Mouse (Mus musculus) A20 (cell line): Measurements from ENCODE around the gene Kazald1.

Source experiments
- DNase-seq: peaks from one replicate; pipeline ENCODE4 v3.0.0-alpha.2; 2011; ENCODE audit warnings: low read depth, low spot score

Kazald1 gene

DNA sequence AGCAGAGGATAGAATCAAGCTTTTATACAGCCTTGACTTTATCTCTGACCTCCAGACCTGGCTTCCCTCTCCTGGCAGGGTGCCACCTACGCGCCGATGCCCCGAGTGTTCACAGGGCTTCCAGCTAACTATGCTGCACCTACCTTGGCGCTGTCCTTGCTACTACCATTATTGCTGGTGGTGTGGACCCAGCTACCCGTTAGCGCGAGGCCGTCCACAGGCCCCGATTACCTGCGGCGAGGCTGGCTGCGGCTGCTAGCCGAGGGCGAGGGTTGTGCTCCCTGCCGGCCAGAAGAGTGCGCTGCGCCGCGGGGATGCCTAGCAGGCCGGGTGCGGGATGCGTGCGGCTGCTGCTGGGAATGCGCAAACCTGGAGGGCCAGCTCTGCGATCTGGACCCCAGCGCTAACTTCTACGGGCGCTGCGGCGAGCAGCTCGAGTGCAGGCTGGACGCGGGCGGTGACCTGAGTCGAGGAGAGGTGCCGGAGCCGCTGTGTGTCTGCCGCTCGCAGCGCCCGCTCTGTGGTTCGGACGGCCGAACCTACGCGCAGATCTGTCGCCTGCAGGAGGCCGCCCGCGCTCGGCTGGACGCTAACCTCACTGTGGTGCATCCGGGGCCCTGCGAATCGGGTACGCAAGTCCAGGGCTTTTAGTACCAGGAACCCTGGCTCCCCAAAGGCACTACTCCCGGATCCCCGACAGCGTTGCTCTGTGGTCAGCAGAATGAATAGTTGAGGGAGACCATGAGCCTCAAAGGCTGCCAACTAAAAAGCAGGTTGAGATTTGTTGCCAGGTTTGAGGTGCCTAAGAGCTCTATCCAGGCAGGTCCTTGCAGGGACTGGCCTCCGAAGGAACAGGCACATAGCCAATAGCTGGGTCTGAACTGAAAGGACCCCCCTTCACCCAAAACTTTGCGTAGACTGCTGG is 1.8 kb downstream of the Kazald1 start:
- no peak for DNase-seq

DNA sequence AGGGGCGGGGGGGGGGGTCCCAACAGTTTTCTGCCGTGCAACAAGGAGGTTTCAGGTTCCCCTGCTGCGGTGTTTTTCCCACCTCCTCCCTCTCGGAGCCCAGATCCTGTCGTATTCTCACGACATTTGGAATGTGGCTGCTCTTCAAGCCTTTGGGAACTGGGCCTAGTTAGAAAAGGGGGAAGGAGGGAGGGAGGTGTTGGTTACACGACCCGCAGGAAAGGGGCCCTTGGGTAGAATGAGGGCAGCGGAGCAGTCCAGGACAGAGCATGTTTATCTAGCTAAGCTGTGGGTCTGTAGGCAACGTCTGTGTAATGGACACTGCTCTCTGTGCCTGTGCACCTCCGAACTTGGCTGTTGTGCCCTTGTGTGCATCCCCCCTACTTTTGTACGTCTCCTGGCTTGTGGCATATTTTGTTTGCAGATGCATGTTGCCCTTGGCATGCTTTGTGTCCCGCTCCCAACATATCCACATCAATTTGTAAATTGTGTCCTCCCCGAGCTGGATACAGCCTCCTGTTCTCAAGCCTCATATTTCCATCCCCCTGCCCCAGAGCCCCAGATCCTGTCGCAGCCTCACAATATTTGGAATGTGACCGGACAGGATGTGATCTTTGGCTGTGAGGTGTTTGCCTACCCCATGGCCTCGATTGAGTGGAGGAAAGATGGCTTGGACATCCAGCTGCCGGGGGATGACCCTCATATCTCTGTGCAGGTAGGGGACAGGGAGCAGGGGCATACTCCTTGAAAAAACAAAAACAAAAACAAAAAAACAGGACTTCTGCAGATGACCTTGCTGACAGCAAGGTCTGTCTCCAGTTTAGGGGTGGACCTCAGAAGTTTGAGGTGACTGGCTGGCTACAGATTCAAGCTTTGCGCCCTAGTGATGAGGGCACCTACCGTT is 3.0 kb downstream of the Kazald1 start:
- DNase-seq = no peak

DNA sequence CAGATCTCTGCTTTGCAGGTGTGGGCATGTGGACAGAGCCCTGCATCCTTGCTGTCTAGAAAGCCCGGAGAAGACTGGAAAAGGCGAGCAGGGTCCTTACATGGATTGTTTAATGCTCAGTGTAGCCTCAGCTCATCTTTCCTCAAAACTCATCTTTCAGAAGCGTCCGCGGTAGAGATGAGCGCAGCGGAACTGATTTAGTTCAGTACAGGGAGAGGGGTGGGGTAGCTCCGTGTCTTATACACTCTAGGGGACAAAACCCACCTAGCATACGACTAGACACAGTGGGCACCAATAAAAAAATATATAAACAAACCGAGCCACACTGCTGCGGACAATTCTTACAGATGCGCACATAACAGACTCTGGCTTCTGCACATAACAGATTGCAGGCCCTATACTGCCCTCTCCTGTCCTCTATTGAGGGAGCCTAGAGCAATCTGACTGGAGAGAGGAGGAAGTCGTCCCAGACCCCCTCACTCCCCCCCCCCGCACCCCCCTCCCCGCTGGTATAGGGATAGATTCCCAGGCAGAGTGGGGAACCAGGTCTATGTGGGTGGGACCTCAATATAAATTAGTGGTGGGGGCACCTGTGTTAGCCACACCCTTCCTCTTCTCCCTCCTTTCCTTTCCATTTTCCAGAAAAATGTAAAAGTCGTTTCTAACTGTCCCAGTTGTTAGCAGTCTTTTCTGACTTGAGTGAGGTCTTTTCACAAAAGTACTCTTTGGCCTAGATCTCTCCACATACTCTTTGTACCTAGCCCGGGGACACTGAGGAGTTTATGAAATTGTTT is 4.1 kb downstream of the Kazald1 start:
- no peak for DNase-seq

DNA sequence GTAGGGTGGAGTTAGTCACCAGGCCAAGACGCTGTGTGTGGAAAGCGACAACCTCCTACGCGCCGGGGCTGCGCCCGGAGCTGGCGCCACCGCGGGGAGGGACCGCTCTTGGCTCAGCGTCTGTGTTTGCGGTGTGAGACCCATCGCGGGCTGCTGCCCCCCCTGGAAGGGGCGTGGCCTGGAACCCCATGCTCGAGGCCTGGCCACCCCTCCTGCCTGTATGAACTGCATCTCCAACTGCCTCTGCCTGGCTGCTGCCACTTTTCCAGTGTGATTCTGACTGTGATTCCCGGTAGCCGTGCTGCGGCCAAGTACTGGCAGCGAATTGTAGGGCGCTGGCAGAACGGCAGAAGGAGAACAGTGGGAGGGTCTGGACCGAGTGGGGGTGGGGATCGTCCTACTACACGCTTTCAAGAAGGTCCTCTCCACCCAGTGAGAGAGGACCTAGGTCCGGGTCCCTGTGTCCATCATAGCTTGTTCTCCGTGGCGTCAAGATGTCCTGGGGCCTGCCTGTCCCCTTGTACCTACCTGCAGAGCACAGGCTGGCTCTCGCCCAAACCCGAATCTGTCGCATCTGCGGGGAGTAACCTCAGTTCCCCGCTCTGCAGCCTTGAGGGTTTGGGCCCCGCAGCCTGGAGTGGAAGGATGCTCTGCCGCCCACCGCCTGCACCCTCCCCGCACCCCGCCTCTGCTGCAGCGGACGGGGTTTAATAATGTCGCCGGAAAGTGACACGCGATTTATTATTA is 4.9 kb downstream of the Kazald1 start:
- DNase-seq = no peak

DNA sequence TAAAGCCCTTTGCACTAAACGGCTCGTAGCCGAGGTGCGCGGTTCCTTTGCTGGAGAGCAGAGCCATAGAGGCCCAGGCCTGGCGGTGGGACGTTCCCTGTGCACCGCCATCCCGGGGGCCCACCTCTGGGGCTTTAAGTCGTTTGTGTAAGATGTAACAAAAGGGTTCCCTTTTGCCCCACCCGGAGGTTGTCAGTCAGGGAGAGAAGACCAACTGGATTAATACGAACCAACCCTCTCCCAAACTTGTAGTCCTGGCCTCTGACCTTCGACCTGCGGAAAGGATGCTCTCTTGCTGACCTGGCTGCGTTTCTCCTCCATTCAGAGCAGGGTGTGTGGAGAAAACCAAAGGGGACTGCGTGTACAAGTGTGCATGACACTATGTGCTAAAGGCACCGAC is 5.7 kb downstream of the Kazald1 start:
- no peak for DNase-seq

DNA sequence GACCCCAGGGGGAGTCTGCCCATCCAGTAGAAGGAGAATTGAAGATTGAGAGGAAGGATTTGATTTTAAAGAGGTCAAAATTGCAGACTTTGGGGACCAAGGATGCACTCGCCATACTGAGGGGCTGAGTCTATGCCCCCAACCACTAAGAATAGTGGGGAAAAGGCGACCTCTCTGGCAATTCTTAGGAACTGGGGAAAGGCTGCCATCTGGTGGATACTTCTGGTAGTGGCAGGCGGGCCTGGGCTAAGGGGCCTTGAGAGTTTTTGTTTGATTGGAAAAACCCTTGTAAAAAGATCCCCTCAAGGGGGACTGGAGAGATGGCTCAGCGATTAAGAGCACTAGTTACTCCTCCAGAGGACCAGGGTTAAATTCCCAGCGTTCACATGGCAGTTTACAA is 6.2 kb downstream of the Kazald1 start:
- DNase-seq = peak; percentile 52

DNA sequence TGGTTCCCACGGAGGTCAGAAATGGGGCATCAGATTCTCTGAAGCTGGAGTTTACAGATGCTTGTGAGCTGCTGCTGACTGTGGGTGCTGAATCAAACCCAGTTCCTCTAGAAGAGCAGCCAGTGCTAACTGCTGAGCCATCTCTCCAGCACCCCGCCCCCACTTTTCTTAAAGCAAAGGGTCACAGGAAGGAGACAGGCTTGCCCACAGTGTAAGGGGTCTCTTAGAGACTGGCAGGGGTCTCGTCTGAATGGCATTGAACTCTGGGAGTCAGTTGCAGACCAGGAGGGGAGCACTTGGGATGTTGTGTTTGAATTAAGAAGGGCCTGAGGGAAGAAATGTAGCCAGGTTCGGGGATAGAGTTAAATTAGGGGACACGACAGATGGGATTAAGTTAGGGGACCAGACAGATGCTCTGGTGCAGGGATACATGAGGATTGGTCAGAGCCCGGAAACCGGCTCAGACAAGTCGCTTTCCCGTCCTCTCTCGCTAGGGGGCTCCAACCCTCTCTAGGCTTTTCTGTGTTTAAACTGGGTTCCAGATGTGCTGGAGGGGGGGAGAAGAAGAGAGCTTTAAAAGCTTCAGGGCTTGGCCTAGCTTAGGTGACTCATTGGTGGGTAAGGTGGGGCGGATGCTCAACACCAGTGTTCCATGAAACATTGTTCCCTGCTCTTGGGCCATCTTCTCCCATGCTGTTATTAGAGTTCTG is 7.0 kb downstream of the Kazald1 start:
- peak; percentile 66 for DNase-seq

DNA sequence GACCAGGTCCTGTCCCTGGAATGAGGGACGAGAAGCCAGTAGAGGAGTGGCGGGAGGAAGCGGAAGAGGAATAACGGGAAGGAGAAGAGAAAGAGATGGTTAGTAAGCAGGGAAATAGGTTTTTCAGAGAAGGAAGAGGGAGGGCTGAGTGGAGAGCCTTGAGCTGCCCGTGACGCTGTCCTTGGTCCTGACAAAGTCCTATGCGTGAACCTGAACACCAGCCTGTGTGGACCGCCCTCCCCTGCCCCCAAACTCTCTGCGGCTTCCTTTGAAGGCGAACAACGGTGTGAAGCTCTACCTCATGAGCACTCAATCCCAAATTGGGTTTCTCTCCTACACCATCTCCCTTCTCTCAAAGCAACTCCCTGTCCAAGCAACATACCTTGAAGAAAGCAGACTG is 22.8 kb downstream of the Kazald1 start:
- peak; percentile 51 for DNase-seq

DNA sequence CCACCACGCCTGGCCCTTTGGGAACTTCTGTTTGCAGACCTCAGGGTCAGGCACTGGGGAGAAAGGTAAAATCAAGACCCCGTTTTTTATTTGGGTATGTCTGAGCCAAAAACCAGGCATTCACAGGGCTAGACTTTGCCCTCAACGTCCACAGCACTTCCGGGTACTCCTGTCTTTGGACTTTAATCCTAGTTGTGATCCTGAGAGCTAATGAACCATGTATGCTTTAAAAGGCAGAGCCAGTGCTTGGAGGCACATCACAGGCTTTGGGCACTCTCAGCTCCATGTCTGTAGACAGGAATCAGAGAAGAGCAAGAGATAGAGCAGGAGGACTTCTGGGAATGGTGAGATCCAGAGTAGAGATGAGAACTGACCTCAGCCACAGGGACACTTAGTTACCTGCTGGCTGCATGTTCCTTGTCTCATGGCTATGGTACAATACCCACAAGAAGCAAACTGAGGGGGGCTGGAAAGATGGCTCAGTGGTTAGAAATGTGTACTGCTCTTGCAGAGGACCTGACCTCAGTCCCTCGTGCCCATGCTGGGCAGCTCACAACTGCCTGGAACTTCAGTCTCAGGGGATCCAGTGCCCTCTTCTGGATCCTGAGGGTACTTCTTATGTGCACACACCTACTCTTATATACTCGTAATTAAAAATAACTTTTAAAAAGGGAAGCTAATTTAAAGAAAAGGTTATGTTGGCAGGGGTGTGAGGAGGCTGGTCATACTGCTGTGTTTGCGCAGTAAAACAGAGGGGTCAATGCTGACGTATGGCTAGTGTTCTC is 25.6 kb downstream of the Kazald1 start:
- DNase-seq = peak; percentile 39

DNA sequence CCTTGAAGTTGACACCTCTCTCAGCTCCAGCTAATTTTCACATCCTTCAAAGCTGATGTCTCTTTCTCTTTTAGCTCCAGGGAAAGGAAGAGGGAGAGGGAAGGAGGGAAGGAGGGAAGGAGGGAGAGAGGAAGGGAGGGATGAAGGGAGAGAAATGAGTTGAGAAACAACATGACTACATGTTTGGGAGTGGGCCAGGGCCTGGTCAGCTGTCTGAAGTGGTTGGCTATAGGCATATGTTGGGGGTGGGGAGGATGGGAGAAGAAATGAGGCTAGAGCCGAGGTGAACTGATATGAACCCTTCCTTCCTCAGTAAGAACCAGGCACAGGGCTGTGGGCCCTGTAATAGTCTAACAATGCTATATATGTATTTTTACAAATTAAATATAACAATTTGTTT is 30.6 kb downstream of the Kazald1 start:
- no peak for DNase-seq

DNA sequence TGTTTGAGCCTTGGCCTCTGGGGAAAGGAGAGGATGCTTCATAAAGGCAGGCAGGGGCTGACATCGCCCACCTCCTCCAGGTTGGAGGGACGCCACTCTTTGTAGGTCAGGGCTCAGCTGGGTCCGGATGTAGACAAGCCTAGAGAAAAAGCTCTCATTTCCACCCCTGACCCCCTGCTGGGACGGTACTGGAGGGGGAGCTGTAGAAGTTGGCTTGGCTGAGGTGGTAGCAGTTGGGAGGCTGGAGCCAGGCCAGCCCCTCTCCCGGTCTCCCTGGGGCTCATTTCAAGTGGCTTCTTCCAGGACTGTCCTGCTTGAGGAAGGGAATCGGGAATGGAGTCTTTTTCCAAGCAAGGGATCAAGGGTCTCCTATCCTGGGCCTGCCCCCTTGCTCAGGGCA is 31.6 kb downstream of the Kazald1 start:
- no peak for DNase-seq

DNA sequence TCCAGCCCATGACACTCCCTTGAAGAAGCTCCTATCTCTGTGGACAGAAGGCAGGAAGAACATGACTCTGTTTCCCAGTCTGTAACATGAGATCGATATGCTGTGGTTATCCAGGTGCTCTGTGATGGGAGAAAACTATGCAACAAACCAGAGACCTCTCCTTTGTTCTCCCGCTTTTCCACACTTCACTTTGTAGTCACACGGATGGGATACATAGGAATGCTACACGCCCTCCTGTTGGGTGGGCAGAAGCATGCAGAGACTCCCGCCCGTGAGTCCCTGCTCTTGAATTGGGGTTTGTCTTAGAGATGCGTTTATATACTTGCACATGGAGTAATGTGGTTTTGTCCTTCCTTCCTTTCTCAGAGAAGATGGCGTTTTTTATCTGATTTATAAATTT is 35.6 kb downstream of the Kazald1 start:
- no peak for DNase-seq

DNA sequence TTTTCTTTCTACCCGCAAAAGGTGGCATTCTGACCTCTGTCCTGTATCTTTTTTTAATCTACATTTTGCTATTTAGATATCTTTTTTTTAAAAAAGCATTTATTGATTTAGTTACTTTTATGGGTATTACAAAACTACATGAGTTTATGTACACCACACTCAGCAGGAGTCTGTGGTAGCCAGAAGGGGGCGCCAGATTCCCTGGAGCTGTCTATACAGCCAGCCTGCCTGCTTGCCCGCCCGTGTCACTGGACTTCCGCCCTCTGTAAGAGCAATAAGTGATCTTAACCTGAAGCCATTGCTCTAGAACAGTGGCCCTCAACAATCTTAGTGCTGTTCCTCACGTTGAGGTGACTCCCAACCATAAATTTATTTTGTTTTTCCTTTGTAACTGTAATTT is 37.4 kb downstream of the Kazald1 start:
- DNase-seq = peak; percentile 39

DNA sequence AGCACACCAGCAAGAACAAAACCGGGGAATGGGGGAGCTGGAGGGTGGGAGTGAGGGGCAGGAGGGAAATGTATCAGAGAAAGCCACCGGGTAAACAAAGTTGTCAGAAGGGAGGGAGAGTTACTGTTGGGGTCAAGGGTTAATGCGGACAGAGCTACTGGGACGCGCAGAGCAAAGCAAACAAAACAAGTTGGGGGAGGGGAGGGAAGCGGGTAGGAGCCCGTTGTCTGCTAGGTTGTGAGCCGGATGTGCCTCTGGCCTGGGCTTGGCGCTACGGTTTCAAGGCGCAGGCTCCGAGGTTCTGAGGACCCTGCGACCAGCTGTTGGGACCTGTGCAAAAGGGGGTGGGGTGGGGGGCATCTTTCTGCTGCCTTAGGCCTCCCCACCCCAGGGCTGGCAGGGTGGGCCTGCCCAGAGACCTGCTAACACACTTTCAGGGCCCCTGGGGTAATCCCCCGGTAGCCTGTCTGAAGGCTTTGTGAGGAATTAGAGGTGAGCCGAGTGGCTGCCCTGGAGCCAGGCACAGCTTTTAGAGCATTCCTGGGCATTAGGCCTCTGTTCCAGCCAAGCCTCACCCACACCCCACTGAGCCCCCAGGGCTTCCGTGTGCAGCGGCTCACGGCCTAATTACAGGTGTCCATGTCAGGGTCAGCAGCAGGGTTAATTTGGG is 38.9 kb downstream of the Kazald1 start:
- DNase-seq = no peak

DNA sequence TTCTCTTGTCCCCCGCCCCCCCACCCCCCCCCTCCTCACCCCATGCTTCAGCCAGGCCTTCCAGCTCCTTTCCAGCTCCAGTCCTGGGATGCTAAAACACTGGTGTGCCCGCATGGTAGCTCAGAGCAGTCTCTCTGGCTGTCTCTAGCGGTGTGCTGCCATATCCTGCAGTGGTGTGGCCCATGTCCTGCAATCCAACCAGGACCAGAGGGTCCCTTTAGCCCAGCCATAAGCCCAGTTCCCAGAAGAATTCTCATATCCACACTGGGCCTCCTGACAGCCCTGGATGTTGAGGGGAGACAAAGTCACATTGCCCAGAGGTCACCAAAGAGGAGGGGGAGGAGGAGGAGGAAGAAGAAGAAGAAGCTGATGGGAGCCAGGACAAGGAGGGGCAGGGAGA is 39.7 kb downstream of the Kazald1 start:
- no peak for DNase-seq

DNA sequence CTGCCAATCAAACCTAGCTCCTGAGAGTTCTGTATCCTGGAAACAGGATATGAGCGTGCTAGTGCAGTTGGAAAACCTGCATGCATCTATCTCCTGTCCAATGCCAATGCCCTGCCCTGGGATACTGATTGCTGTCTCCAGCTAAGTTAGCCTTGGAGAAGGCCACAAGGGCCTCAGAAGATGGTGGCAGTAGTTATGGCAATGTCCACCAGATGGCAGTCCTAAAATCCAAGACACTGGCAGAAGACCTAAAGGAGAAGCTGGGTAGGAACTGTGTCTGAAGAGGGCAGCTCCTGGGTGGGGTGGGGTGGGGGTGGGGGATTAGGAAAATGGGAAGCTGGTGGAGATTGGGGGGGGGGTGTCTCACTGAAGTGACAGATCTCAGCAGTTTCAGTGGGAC is 41.8 kb downstream of the Kazald1 start:
- DNase-seq = peak; percentile 52
